Mouse (Mus musculus): ENCODE results near the gene Zdhhc3. TPM values are rescaled to one million over a fixed set of nuclear protein-coding genes. Genes with fewer than 3 reads are reported as not detected.

The Zdhhc3 gene
- polyA plus RNA-seq, 1 experiment, result 44.0 TPM

DNA sequence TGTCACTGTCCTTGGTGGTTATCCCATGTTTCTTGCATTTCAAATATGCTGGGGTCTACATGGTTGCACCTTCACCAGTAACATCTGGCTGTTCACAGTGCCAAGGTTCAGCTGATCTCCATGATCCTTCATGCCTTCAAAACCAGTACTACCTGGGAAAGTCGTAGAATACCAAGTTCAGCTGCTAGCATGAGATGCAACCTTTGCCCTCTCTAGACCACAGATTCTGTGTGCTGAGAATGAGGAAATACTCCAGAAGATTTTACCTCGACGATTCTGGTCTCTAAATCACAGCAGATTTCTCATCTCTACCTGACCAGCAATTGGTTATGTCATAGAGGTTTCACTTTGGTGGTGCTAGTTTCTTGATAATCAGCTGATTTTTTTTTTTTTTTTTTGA, 52.8 kb downstream of the Zdhhc3 start:
- no peak for TF ChIP-seq TCF3 (IDR thresholded peaks at IDR 0.05; ENCODE audit: insufficient read length, low read depth)
- no peak for TF ChIP-seq POLR2A (IDR thresholded peaks at IDR 0.05; ENCODE audit: insufficient read length, low read depth)
- no peak for TF ChIP-seq SRF (IDR thresholded peaks at IDR 0.05; ENCODE audit: control insufficient read depth, insufficient read length, low read depth)
- TF ChIP-seq POLR2AphosphoS2 (IDR thresholded peaks at IDR 0.05; ENCODE audit: insufficient read length, low read depth), result no peak
- TF ChIP-seq MYOD1 (IDR thresholded peaks at IDR 0.05; ENCODE audit: control insufficient read depth in 1 of 3, insufficient read length in 2 of 3, low read depth in 2 of 3), result no peak
- no peak for TF ChIP-seq TCF12 (IDR thresholded peaks at IDR 0.05; ENCODE audit: insufficient read depth, poor library complexity, severe bottlenecking)
- TF ChIP-seq REST (IDR thresholded peaks at IDR 0.05; ENCODE audit: insufficient read depth, insufficient read length), result no peak
- no peak for TF ChIP-seq CEBPB (IDR thresholded peaks at IDR 0.05; ENCODE audit: insufficient read depth, poor library complexity, severe bottlenecking)
- no peak for TF ChIP-seq MYOG (IDR thresholded peaks at IDR 0.05; ENCODE audit: control insufficient read depth in 1 of 3, insufficient read depth in 1 of 3, insufficient read length in 2 of 3, low read depth in 2 of 3)
- no peak for TF ChIP-seq MAX (IDR thresholded peaks at IDR 0.05; ENCODE audit: low read depth)
- no peak for TF ChIP-seq E2F4 (IDR thresholded peaks at IDR 0.05; ENCODE audit: insufficient read depth)
- no peak for TF ChIP-seq USF1 (IDR thresholded peaks at IDR 0.05; ENCODE audit: low read depth)
- no peaks in the 10 kb centered on the region for H3K27me3 ChIP-seq (ENCODE audit: control insufficient read depth, insufficient read depth, insufficient read length)
- H3K4me2 ChIP-seq (ENCODE audit: low read depth), result no peak overlapping the region
- H3K4me3 ChIP-seq, result no peak overlapping the region
- no peaks in the 10 kb centered on the region for H3K79me2 ChIP-seq (ENCODE audit: control insufficient read depth, insufficient read depth)
- H3K36me3 ChIP-seq (ENCODE audit: control insufficient read depth, insufficient read depth), result no peaks in the 10 kb centered on the region
- H3ac ChIP-seq (ENCODE audit: control insufficient read depth, insufficient read length), result no peak overlapping the region

DNA sequence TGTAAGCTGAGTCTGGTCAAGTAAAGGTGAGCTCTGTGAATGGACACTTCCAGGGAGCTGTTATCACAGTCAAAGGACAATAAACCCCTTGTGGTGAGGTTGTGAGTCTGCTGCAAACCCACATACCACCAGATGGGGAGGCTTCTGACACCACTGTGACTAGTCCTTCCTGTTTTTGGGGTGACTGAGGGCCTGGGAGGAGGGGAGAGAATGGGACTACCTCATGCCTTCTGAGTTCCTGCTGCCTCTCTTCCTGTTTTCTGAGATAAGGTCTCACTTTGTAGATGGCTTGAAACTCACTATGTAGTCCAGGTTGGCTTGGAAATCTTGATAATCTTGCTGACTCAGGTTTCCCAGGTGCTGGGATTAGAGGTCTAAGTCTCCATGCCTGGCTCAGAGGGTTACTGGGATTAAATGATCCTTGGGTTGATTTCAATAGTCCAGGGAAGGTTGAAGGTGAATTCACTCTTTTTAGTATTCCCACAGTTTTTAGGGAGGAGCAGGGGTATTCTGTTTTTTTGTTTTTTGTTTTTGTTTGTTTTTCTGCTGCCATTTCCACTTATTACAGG, 54.2 kb downstream of the Zdhhc3 start:
- Histone ChIP-seq H3K27me3 (ENCODE audit: control insufficient read depth, insufficient read depth, insufficient read length) (no peaks in the 10 kb centered on the region), H3ac (ENCODE audit: control insufficient read depth, insufficient read length) (no peak overlapping the region), H3K79me2 (ENCODE audit: control insufficient read depth, insufficient read depth) (no peaks in the 10 kb centered on the region), H3K4me3 (no peak overlapping the region), H3K4me2 (ENCODE audit: low read depth) (no peak overlapping the region), H3K36me3 (ENCODE audit: control insufficient read depth, insufficient read depth) (no peaks in the 10 kb centered on the region)
- TF ChIP-seq E2F4 (IDR thresholded peaks at IDR 0.05; ENCODE audit: insufficient read depth) (no peak), TCF3 (IDR thresholded peaks at IDR 0.05; ENCODE audit: insufficient read length, low read depth) (no peak), POLR2AphosphoS2 (IDR thresholded peaks at IDR 0.05; ENCODE audit: insufficient read length, low read depth) (no peak), MYOG (IDR thresholded peaks at IDR 0.05; ENCODE audit: control insufficient read depth in 1 of 3, insufficient read depth in 1 of 3, insufficient read length in 2 of 3, low read depth in 2 of 3) (no peak), REST (IDR thresholded peaks at IDR 0.05; ENCODE audit: insufficient read depth, insufficient read length) (no peak), CEBPB (IDR thresholded peaks at IDR 0.05; ENCODE audit: insufficient read depth, poor library complexity, severe bottlenecking) (no peak), TCF12 (IDR thresholded peaks at IDR 0.05; ENCODE audit: insufficient read depth, poor library complexity, severe bottlenecking) (no peak), SRF (IDR thresholded peaks at IDR 0.05; ENCODE audit: control insufficient read depth, insufficient read length, low read depth) (no peak)

DNA sequence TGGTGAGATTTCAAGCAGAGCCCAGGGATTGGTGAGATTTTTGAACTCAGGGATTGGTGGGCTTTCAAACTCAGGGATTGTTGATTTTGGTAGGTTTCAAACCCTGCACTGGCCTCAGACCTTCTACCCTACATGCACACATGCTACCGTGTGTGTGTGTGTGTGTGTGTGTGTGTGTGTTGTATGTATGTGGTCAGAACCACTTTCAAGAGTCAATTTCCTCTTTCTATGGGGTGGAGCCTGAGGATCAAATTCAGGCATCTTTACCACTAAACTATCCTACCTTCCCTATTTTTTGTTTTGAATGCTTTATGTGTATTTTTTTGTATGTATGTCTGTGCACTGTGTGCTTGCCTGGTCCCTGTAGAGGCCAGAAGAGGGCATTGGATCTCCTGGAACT, 65.3 kb downstream of the Zdhhc3 start:
- Histone ChIP-seq H3ac (ENCODE audit: control insufficient read depth, insufficient read length) (no peak overlapping the region), H3K4me2 (ENCODE audit: low read depth) (no peak overlapping the region), H3K36me3 (ENCODE audit: control insufficient read depth, insufficient read depth) (no peaks in the 10 kb centered on the region), H3K79me2 (ENCODE audit: control insufficient read depth, insufficient read depth) (no peaks in the 10 kb centered on the region), H3K4me3 (no peak overlapping the region), H3K27me3 (ENCODE audit: control insufficient read depth, insufficient read depth, insufficient read length) (peaks cover 26% of the 10 kb centered on the region)
- no peak for TF ChIP-seq E2F4 (IDR thresholded peaks at IDR 0.05; ENCODE audit: insufficient read depth)
- no peak for TF ChIP-seq MYOD1 (IDR thresholded peaks at IDR 0.05; ENCODE audit: control insufficient read depth in 1 of 3, insufficient read length in 2 of 3, low read depth in 2 of 3)
- no peak for TF ChIP-seq TCF12 (IDR thresholded peaks at IDR 0.05; ENCODE audit: insufficient read depth, poor library complexity, severe bottlenecking)
- TF ChIP-seq REST (IDR thresholded peaks at IDR 0.05; ENCODE audit: insufficient read depth, insufficient read length), result no peak
- TF ChIP-seq USF1 (IDR thresholded peaks at IDR 0.05; ENCODE audit: low read depth), result no peak
- TF ChIP-seq MYOG (IDR thresholded peaks at IDR 0.05; ENCODE audit: control insufficient read depth in 1 of 3, insufficient read depth in 1 of 3, insufficient read length in 2 of 3, low read depth in 2 of 3), result no peak
- TF ChIP-seq MAX (IDR thresholded peaks at IDR 0.05; ENCODE audit: low read depth), result no peak
- no peak for TF ChIP-seq TCF3 (IDR thresholded peaks at IDR 0.05; ENCODE audit: insufficient read length, low read depth)
- TF ChIP-seq CEBPB (IDR thresholded peaks at IDR 0.05; ENCODE audit: insufficient read depth, poor library complexity, severe bottlenecking), result no peak
- no peak for TF ChIP-seq POLR2AphosphoS2 (IDR thresholded peaks at IDR 0.05; ENCODE audit: insufficient read length, low read depth)
- no peak for TF ChIP-seq POLR2A (IDR thresholded peaks at IDR 0.05; ENCODE audit: insufficient read length, low read depth)
- no peak for TF ChIP-seq SRF (IDR thresholded peaks at IDR 0.05; ENCODE audit: control insufficient read depth, insufficient read length, low read depth)

DNA sequence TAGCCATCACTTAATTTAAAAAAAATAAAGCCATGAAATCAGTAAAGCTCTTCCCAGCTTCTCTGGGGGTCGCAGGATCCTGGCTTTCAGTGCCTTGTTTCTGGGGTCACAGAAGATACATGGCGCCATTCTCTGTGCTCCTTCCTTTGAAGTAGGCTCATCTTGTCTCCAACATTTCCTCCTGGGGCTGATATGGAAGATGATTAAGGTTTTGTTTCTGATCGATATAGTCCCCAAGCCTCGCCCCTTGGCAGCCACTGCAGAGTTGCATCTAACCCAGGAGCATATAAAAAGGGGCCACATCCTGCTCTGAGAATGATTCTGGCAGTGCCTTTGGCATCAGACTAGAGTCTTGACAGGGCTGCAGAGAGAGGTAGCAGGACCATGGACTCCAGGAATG, 78.6 kb downstream of the Zdhhc3 start, which contains the start of gene Tgm4:
TSS of gene Tgm4 (plus strand) at position 301 of the 400 bp plus-strand sequence.
- Histone ChIP-seq H3K27me3 (ENCODE audit: control insufficient read depth, insufficient read depth, insufficient read length) (peaks cover 2% of the 10 kb centered on the region), H3K4me2 (ENCODE audit: low read depth) (no peak within 1 kb of the TSS), H3K36me3 (ENCODE audit: control insufficient read depth, insufficient read depth) (no peaks in the 10 kb centered on the region), H3K4me3 (no peak within 1 kb of the TSS), H3ac (ENCODE audit: control insufficient read depth, insufficient read length) (no peak within 1 kb of the TSS), H3K79me2 (ENCODE audit: control insufficient read depth, insufficient read depth) (no peaks in the 10 kb centered on the region)
- TF ChIP-seq TCF3 (IDR thresholded peaks at IDR 0.05; ENCODE audit: insufficient read length, low read depth) (no peak), CEBPB (IDR thresholded peaks at IDR 0.05; ENCODE audit: insufficient read depth, poor library complexity, severe bottlenecking) (no peak), POLR2AphosphoS2 (IDR thresholded peaks at IDR 0.05; ENCODE audit: insufficient read length, low read depth) (no peak), MYOD1 (IDR thresholded peaks at IDR 0.05; ENCODE audit: control insufficient read depth in 1 of 3, insufficient read length in 2 of 3, low read depth in 2 of 3) (no peak), TCF12 (IDR thresholded peaks at IDR 0.05; ENCODE audit: insufficient read depth, poor library complexity, severe bottlenecking) (no peak), POLR2A (IDR thresholded peaks at IDR 0.05; ENCODE audit: insufficient read length, low read depth) (no peak), SRF (IDR thresholded peaks at IDR 0.05; ENCODE audit: control insufficient read depth, insufficient read length, low read depth) (no peak), MAX (IDR thresholded peaks at IDR 0.05; ENCODE audit: low read depth) (no peak), E2F4 (IDR thresholded peaks at IDR 0.05; ENCODE audit: insufficient read depth) (no peak), MYOG (IDR thresholded peaks at IDR 0.05; ENCODE audit: control insufficient read depth in 1 of 3, insufficient read depth in 1 of 3, insufficient read length in 2 of 3, low read depth in 2 of 3) (no peak), USF1 (IDR thresholded peaks at IDR 0.05; ENCODE audit: low read depth) (no peak), REST (IDR thresholded peaks at IDR 0.05; ENCODE audit: insufficient read depth, insufficient read length) (no peak)

Measured in myocyte (in vitro differentiated cells).